Mouse (Mus musculus): ENCODE results near the gene Fes. TPM values are rescaled to one million over a fixed set of nuclear protein-coding genes. Genes with fewer than 3 reads are reported as not detected.

The Fes gene
- polyA plus RNA-seq, 1 experiment from 2014 or later = 4.0 TPM

DNA sequence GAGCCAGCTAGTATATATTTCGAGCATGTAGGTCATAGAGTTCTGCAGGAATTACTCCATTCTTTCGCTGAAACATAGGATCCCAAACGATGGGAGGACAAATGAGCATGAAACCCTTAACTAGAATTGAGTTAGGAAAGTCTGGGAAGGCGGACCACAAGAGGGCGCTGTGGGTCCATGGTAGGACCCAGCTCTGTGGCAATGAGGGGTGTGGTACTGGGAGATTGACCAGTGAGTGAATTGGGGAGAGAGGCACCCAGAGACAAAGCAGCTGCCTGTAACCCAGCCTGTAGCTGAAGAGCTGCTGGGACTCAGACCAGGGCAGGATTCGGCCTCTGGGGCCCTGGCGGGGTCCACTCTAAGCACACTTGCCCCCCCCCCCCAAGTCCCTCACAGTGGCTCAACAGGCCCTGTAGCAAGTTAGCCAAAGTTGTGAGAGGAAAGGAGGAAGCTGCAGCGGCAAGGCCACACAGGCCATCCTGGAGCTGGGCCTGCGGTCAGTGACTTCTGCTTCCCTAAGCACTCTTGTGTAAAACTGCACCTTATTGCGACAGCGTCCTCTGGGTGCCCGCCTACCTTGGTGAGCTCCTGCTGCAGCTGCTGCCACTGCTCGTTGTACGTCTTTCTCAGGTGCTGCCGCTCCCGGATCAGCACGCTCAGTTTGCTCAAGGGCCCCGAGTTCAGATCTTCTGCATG, 1.4 kb downstream of the Fes start:
- Histone ChIP-seq H3K27ac (no peak overlapping the region), H3K9me3 (replicated peaks) (no peaks in the 10 kb centered on the region), H3K4me3 (no peak overlapping the region), H3K27me3 (peaks cover 22% of the 10 kb centered on the region), H3K4me2 (no peak overlapping the region), H3K4me1 (peaks cover 14% of the 10 kb centered on the region), H3K9ac (no peak overlapping the region), H3K36me3 (ENCODE audit: poor library complexity, severe bottlenecking) (peaks cover 17% of the 10 kb centered on the region)
- 33% methylated on average over 18 of the region's 18 CpGs for WGBS
- peak; percentile 86 for ATAC-seq

- Histone ChIP-seq H3K9me3 (replicated peaks) (no peaks in the 10 kb centered on the region), H3K27ac (no peak overlapping the region), H3K4me1 (peaks cover 11% of the 10 kb centered on the region), H3K4me3 (no peak overlapping the region), H3K4me2 (no peak overlapping the region), H3K9ac (no peak overlapping the region), H3K27me3 (peaks cover 16% of the 10 kb centered on the region), H3K36me3 (ENCODE audit: poor library complexity, severe bottlenecking) (no peaks in the 10 kb centered on the region)
- 75% methylated on average over 11 of the region's 11 CpGs for WGBS
- no peak for ATAC-seq
Measured at GRCm38 (mm10) chr7:80382919-80383318, 4.8 kb downstream of the Fes start.

DNA sequence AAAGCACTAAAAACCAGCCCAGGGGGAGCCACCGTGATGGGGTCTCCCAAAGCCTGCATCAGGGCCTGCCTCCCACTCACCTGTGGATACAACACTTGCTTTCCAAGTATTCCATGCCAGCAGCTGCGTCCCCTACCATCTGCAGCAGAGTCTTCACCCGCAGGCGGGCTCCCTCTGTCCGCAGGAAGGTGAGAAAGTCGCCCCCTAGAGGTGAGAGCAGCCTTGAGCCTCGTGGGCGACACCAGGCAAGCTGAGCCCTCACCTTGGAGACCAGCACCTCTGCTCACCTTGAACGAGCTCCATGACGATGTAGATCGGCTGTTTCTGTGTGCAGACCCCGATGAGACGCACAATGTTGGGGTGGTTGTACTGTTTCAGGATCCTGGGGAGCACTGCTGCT, 8.2 kb downstream of the Fes start:
- 59% methylated on average over 13 of the region's 13 CpGs for WGBS
- Histone ChIP-seq H3K4me1 (no peaks in the 10 kb centered on the region), H3K9ac (no peak overlapping the region), H3K4me3 (no peak overlapping the region), H3K27ac (no peak overlapping the region), H3K27me3 (no peaks in the 10 kb centered on the region), H3K36me3 (ENCODE audit: poor library complexity, severe bottlenecking) (no peaks in the 10 kb centered on the region), H3K4me2 (no peak overlapping the region), H3K9me3 (replicated peaks) (no peaks in the 10 kb centered on the region)
- ATAC-seq = no peak

GRCm38 (mm10) chr7:80377471-80377870, 10.3 kb downstream of the Fes start:
- H3K27me3 ChIP-seq = no peaks in the 10 kb centered on the region
- no peak overlapping the region for H3K4me3 ChIP-seq
- no peaks in the 10 kb centered on the region for H3K9me3 ChIP-seq (replicated peaks)
- ATAC-seq = no peak
- no peak overlapping the region for H3K27ac ChIP-seq
- no peaks in the 10 kb centered on the region for H3K4me1 ChIP-seq
- H3K9ac ChIP-seq = no peak overlapping the region
- WGBS = 39% methylated on average over 6 of the region's 6 CpGs
- H3K36me3 ChIP-seq (ENCODE audit: poor library complexity, severe bottlenecking) = no peaks in the 10 kb centered on the region
- no peak overlapping the region for H3K4me2 ChIP-seq

GRCm38 (mm10) chr7:80376192-80376591, 11.6 kb downstream of the Fes start:
- ATAC-seq = no peak
- 75% methylated on average over 10 of the region's 10 CpGs for WGBS

DNA sequence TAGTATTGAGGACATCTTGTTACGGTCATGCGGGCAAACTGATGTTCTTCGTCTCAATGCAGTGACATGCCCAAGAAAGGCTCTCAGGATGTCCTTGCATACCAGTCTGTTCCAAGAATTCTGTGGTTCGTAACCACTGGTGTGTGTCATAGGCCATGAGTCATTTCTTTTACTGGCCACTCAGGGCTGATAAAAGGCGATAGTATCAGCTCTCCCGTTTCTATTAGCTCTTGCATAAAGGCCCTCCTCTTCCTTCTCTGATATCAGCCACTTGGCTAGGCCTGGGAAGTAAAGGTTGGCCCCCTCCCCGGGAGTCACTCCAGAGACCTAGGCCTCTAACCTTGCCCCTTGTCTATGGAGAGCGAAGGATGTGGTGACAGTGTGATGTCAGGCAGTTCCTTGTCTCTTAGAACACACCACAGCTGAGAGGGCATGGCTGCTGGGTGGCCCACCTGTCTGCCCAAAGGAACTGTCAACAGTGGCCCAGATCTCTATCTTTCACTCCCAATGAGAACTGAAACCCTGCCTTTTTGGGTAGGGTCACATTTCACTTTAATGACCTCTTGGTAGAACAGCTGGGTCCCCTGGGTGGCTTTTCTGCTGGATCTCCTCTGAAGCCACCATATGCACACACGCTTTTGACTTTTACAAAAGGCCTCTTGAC, 12.2 kb downstream of the Fes start:
- 86% methylated on average over 9 of the region's 9 CpGs for WGBS
- no peak overlapping the region for H3K27ac ChIP-seq
- no peaks in the 10 kb centered on the region for H3K36me3 ChIP-seq (ENCODE audit: poor library complexity, severe bottlenecking)

More at GRCm38 (mm10) chr7:80376192-80376591, 11.6 kb downstream of the Fes start:
- H3K4me2 ChIP-seq = no peak overlapping the region
- H3K9me3 ChIP-seq (replicated peaks) = no peaks in the 10 kb centered on the region
- no peaks in the 10 kb centered on the region for H3K27me3 ChIP-seq
- H3K4me3 ChIP-seq = no peak overlapping the region
- H3K9ac ChIP-seq = no peak overlapping the region
- no peaks in the 10 kb centered on the region for H3K4me1 ChIP-seq
- no peaks in the 10 kb centered on the region for H3K36me3 ChIP-seq (ENCODE audit: poor library complexity, severe bottlenecking)
- H3K27ac ChIP-seq = no peak overlapping the region

DNA sequence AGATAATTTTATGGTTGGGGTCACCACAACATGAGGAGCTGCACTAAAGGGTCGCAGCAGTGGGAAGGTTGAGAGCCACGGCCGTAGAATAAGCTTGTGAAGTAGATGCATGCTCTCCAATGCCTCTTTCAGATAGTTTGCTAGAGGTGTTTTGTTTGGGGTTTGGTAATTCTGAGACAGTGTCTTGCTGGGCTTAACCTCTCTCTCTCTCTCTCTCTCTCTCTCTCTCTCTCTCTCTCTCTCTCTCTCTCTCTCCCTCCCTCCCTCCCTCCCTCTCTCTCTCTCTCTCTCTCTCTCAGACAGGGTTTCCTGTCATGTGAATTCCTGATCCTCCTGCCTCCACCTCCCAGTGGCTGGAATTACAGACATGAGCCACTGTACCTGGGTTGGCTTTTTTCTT, 13.0 kb downstream of the Fes start:
- Histone ChIP-seq H3K4me1 (peaks cover 8% of the 10 kb centered on the region), H3K9ac (no peak overlapping the region), H3K4me2 (no peak overlapping the region), H3K36me3 (ENCODE audit: poor library complexity, severe bottlenecking) (no peaks in the 10 kb centered on the region), H3K9me3 (replicated peaks) (no peaks in the 10 kb centered on the region), H3K4me3 (no peak overlapping the region), H3K27me3 (no peaks in the 10 kb centered on the region), H3K27ac (no peak overlapping the region)
- WGBS = 93% methylated on average over 3 of the region's 3 CpGs
- ATAC-seq = no peak

More for the DNA sequence above, 12.2 kb downstream of the Fes start:
- no peak overlapping the region for H3K4me3 ChIP-seq
- no peak overlapping the region for H3K4me2 ChIP-seq
- no peaks in the 10 kb centered on the region for H3K4me1 ChIP-seq
- no peaks in the 10 kb centered on the region for H3K9me3 ChIP-seq (replicated peaks)
- H3K27me3 ChIP-seq = no peaks in the 10 kb centered on the region
- no peak for ATAC-seq
- no peak overlapping the region for H3K9ac ChIP-seq

DNA sequence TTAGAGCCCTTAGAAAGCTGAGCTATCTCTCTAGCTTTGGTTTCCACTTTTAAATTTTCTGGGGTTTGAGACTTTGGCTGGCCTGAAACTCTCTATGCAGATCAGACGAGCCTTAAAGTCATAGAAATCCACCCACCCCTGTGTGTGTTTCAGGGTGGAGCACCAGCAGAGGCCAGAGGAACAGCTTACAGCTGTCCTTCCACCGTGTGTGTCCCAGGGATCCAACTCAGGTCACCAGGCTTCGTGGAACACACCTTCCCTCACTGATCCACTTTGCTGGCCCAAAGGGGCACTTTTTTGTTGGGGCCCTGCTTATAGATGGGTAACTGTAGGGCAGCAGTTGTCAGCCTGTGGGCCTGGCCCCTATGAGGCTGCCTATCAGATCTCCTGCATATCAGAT, 13.5 kb downstream of the Fes start:
- H3K9ac ChIP-seq = no peak overlapping the region
- H3K4me2 ChIP-seq = no peak overlapping the region
- peaks cover 12% of the 10 kb centered on the region for H3K4me1 ChIP-seq
- no peak overlapping the region for H3K27ac ChIP-seq
- H3K27me3 ChIP-seq = no peaks in the 10 kb centered on the region
- H3K9me3 ChIP-seq (replicated peaks) = no peaks in the 10 kb centered on the region
- no peak for ATAC-seq
- no peaks in the 10 kb centered on the region for H3K36me3 ChIP-seq (ENCODE audit: poor library complexity, severe bottlenecking)
- no peak overlapping the region for H3K4me3 ChIP-seq
- WGBS = 68% methylated on average over 3 of the region's 3 CpGs

GRCm38 (mm10) chr7:80373850-80374249, 13.9 kb downstream of the Fes start:
- H3K4me3 ChIP-seq = no peak overlapping the region
- WGBS = 75% methylated on average over 12 of the region's 12 CpGs
- no peak overlapping the region for H3K9ac ChIP-seq
- no peaks in the 10 kb centered on the region for H3K9me3 ChIP-seq (replicated peaks)
- no peak overlapping the region for H3K27ac ChIP-seq
- peaks cover 15% of the 10 kb centered on the region for H3K4me1 ChIP-seq
- no peaks in the 10 kb centered on the region for H3K36me3 ChIP-seq (ENCODE audit: poor library complexity, severe bottlenecking)
- ATAC-seq = no peak
- H3K4me2 ChIP-seq = no peak overlapping the region
- H3K27me3 ChIP-seq = no peaks in the 10 kb centered on the region

DNA sequence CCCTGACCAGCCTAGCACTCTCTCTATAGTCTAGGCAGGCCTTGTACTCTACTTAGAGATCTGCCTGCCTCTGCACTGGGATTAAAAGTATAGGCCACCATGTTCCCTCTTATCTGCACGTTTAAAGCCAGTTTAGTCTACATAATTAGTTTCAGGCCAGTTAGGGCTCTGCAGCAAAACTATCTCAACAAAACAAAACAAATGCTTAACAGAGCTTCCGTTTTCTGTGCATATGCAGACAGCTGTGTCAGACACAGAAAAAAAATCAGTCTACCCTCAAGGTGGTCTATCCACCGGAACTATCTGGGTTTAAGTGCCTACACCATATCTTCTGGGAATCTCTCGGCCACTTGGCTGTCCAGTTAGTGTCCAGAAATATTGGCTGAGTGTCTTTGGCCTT, 14.4 kb downstream of the Fes start:
- no peak overlapping the region for H3K4me3 ChIP-seq
- 79% methylated on average over 4 of the region's 4 CpGs for WGBS
- H3K27ac ChIP-seq = no peak overlapping the region
- H3K4me2 ChIP-seq = no peak overlapping the region
- H3K4me1 ChIP-seq = peaks cover 15% of the 10 kb centered on the region
- H3K9me3 ChIP-seq (replicated peaks) = no peaks in the 10 kb centered on the region
- no peak overlapping the region for H3K9ac ChIP-seq
- ATAC-seq = no peak
- H3K27me3 ChIP-seq = no peaks in the 10 kb centered on the region
- H3K36me3 ChIP-seq (ENCODE audit: poor library complexity, severe bottlenecking) = peaks cover 3% of the 10 kb centered on the region

DNA sequence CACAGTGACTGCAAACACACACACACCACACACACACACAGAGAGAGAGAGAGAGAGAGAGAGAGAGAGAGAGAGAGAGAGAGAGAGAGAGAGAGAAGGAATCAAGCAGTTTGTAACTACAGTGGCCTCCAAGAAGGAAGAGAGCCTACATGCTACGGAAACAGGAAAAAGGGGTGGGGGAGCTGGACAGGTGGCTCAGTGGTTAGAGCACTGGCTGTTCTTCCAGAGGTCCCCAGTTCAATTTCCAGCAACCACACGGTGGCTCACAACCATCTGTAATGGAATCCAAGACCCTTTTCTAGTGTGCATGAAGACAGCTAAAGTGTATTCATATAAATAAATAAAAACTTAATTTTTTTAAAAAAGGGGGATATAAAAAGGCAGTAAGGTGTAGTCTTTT, 15.1 kb downstream of the Fes start:
- no peak for ATAC-seq
- WGBS = 66% methylated on average over 2 of the region's 2 CpGs
- H3K9me3 ChIP-seq (replicated peaks) = no peaks in the 10 kb centered on the region

DNA sequence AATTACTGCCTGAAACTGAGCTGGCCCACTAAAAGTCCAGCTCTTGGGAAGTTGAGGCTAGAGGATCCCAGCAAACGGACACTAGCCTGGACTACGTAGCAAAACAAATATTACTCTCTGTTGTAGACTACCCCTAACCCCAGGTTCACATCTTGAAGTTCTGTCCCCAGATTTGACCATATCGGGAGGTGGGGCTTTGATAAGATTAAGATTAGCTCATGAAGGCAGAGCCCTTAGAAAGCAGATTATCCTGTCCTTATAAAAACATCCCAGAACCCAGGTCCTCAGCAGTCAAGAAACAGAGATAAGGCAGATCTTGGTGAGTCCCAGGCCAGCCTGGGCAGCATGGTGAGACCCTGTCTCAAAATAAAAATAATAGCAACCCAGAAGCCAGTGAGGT, 15.6 kb downstream of the Fes start:
- Histone ChIP-seq H3K36me3 (ENCODE audit: poor library complexity, severe bottlenecking) (peaks cover 15% of the 10 kb centered on the region), H3K9ac (no peak overlapping the region), H3K27ac (no peak overlapping the region), H3K27me3 (no peaks in the 10 kb centered on the region), H3K4me3 (no peak overlapping the region), H3K4me2 (no peak overlapping the region), H3K9me3 (replicated peaks) (no peaks in the 10 kb centered on the region), H3K4me1 (peaks cover 15% of the 10 kb centered on the region)
- 88% methylated on average over 3 of the region's 3 CpGs for WGBS
- ATAC-seq = no peak

More for the DNA sequence above, 15.1 kb downstream of the Fes start:
- H3K36me3 ChIP-seq (ENCODE audit: poor library complexity, severe bottlenecking) = peaks cover 10% of the 10 kb centered on the region
- no peak overlapping the region for H3K9ac ChIP-seq
- no peaks in the 10 kb centered on the region for H3K27me3 ChIP-seq
- no peak overlapping the region for H3K4me3 ChIP-seq
- H3K27ac ChIP-seq = no peak overlapping the region
- H3K4me1 ChIP-seq = peaks cover 15% of the 10 kb centered on the region
- H3K4me2 ChIP-seq = no peak overlapping the region

Measured in forebrain, embryonic 13.5 days (tissue).